Mouse (Mus musculus) megakaryocyte, embryonic 14.5 days (primary cell): Measurements from ENCODE around the gene Tbc1d10c. TPM values are rescaled to one million over a fixed set of nuclear protein-coding genes. Genes with fewer than 3 reads are reported as not detected.

Source experiments
- H3K27me3 ChIP-seq: replicated peaks from 2 replicates; pipeline ENCODE3; 2012; ENCODE audit warnings: inconsistent platforms
- H3K36me3 ChIP-seq: replicated peaks from 2 replicates; pipeline ENCODE3; 2012; ENCODE audit warnings: low read length, inconsistent platforms, mixed read lengths
- H3K4me1 ChIP-seq: 2 replicates; pipeline ENCODE4 v1.6.1; 2012; ENCODE audit warnings: inconsistent platforms
- H3K4me3 ChIP-seq: replicated peaks from 2 replicates; pipeline ENCODE3; 2012; ENCODE audit warnings: moderate library complexity, mild to moderate bottlenecking, inconsistent platforms
- H3K9me3 ChIP-seq: 2 replicates; pipeline ENCODE4 v1.6.1; 2012; ENCODE audit warnings: inconsistent platforms
- FLI1 ChIP-seq: IDR thresholded peaks from 2 replicates; pipeline ENCODE4 v1.6.1; 2012; ENCODE audit warnings: low read length, inconsistent platforms, mixed read lengths
- GATA1 ChIP-seq: IDR thresholded peaks from 3 replicates; pipeline ENCODE4 v1.6.1; 2012; ENCODE audit warnings: mixed read lengths, low read length, inconsistent platforms, borderline replicate concordance
- polyA plus RNA-seq: library from polyadenylated mRNA; stranded (reverse); fragments of >175 nt; gene quantifications from 2 replicates; pipeline ENCODE4 v1.2.3, GENCODE M21; 2012; ENCODE audit warnings: low replicate concordance; ENCODE audit not compliant: insufficient read depth

The Tbc1d10c gene
- polyA plus RNA-seq, 1 experiment = 31.5 TPM

GRCm38 (mm10) chr19:4217140-4217539, 26.1 kb upstream of the Tbc1d10c start:
- Histone ChIP-seq H3K27me3 (peaks cover 98% of the 10 kb centered on the region), H3K36me3 (no peaks in the 10 kb centered on the region), H3K9me3 (no peaks in the 10 kb centered on the region), H3K4me1 (peaks cover 79% of the 10 kb centered on the region), H3K4me3 (no peak overlapping the region)
- TF ChIP-seq FLI1 = no peak
- TF ChIP-seq GATA1 = no peak

GRCm38 (mm10) chr19:4216041-4216685, 25.1 kb upstream of the Tbc1d10c start:
- TF ChIP-seq GATA1 (no peak), FLI1 (no peak)
- peak overlapping the region; percentile 43 for H3K4me3 ChIP-seq
- peaks cover 98% of the 10 kb centered on the region for H3K27me3 ChIP-seq
- no peaks in the 10 kb centered on the region for H3K36me3 ChIP-seq
- H3K9me3 ChIP-seq = no peaks in the 10 kb centered on the region
- peaks cover 73% of the 10 kb centered on the region for H3K4me1 ChIP-seq

GRCm38 (mm10) chr19:4215451-4215840, 24.4 kb upstream of the Tbc1d10c start:
- Histone ChIP-seq H3K4me1 (peaks cover 66% of the 10 kb centered on the region), H3K27me3 (peaks cover 97% of the 10 kb centered on the region), H3K4me3 (peak overlapping the region; percentile 80), H3K36me3 (no peaks in the 10 kb centered on the region), H3K9me3 (no peaks in the 10 kb centered on the region)
- TF ChIP-seq FLI1 (no peak), GATA1 (no peak)

GRCm38 (mm10) chr19:4214771-4215450, 23.8 kb upstream of the Tbc1d10c start:
- peaks cover 60% of the 10 kb centered on the region for H3K4me1 ChIP-seq
- no peaks in the 10 kb centered on the region for H3K36me3 ChIP-seq
- peaks cover 97% of the 10 kb centered on the region for H3K27me3 ChIP-seq
- H3K9me3 ChIP-seq = no peaks in the 10 kb centered on the region
- TF ChIP-seq FLI1 (no peak), GATA1 (no peak)
- peak overlapping the region; percentile 89 for H3K4me3 ChIP-seq

- TF ChIP-seq FLI1 = no peak
- TF ChIP-seq GATA1 = no peak
- H3K27me3 ChIP-seq = peaks cover 94% of the 10 kb centered on the region
Observed at GRCm38 (mm10) chr19:4214071-4214770, 23.1 kb upstream of the Tbc1d10c start, which contains the start of the genes Clcf1 and AC109138.7. Gene Clcf1 (plus strand): TSS chr19:4214238. Gene AC109138.7 (plus strand): TSS chr19:4214357.

GRCm38 (mm10) chr19:4213524-4213974, 22.5 kb upstream of the Tbc1d10c start:
- H3K27me3 ChIP-seq = peaks cover 94% of the 10 kb centered on the region
- H3K36me3 ChIP-seq = no peaks in the 10 kb centered on the region
- no peaks in the 10 kb centered on the region for H3K9me3 ChIP-seq
- TF ChIP-seq GATA1 (no peak), FLI1 (no peak)
- peak overlapping the region; percentile 81 for H3K4me3 ChIP-seq
- peaks cover 56% of the 10 kb centered on the region for H3K4me1 ChIP-seq

More at GRCm38 (mm10) chr19:4214071-4214770, 23.1 kb upstream of the Tbc1d10c start, which contains the start of the genes Clcf1 and AC109138.7:
- H3K4me1 ChIP-seq = peaks cover 56% of the 10 kb centered on the region
- H3K9me3 ChIP-seq = no peaks in the 10 kb centered on the region
- H3K36me3 ChIP-seq = no peaks in the 10 kb centered on the region
- peak within 1 kb of the TSS; percentile 89 for H3K4me3 ChIP-seq

- Histone ChIP-seq H3K36me3 (no peaks in the 10 kb centered on the region), H3K27me3 (peaks cover 87% of the 10 kb centered on the region), H3K9me3 (no peaks in the 10 kb centered on the region), H3K4me1 (peaks cover 61% of the 10 kb centered on the region), H3K4me3 (no peak overlapping the region)
- TF ChIP-seq GATA1 = no peak
- TF ChIP-seq FLI1 = no peak
Observed at GRCm38 (mm10) chr19:4211891-4212588, 21.0 kb upstream of the Tbc1d10c start.

GRCm38 (mm10) chr19:4208563-4208962, 17.5 kb upstream of the Tbc1d10c start:
- Histone ChIP-seq H3K36me3 (no peaks in the 10 kb centered on the region), H3K27me3 (peaks cover 75% of the 10 kb centered on the region), H3K9me3 (no peaks in the 10 kb centered on the region), H3K4me1 (peaks cover 44% of the 10 kb centered on the region), H3K4me3 (peak overlapping the region; percentile 8)
- TF ChIP-seq GATA1 = no peak
- no peak for TF ChIP-seq FLI1

- Histone ChIP-seq H3K27me3 (peaks cover 60% of the 10 kb centered on the region), H3K4me3 (no peak overlapping the region), H3K36me3 (no peaks in the 10 kb centered on the region), H3K4me1 (peaks cover 48% of the 10 kb centered on the region), H3K9me3 (no peaks in the 10 kb centered on the region)
- no peak for TF ChIP-seq GATA1
- TF ChIP-seq FLI1 = no peak
Observed at GRCm38 (mm10) chr19:4206971-4207370, 15.9 kb upstream of the Tbc1d10c start.
